Mouse (Mus musculus) midbrain, embryonic 12.5 days (tissue): ENCODE measurements around the gene Sdhaf2. TPM values are rescaled to one million over a fixed set of nuclear protein-coding genes. Genes with fewer than 3 reads are reported as not detected.

Experiments
- ATAC-seq: fragments of 200-750 bp; cut with Nextera tagmentation; 2 replicates; pipeline ENCODE4 v1.8.0; 2017; ENCODE audit warnings: low read depth, moderate TSS enrichment, moderate library complexity; ENCODE audit not compliant: low FRiP score
- H3K27ac ChIP-seq: fragments of 300-500 bp; sonication (generic); replicated peaks from 2 replicates; pipeline ENCODE4 v1.5.1; 2016; ENCODE audit warnings: mild to moderate bottlenecking
- H3K27me3 ChIP-seq: fragments of 300-500 bp; sonication (generic); 2 replicates; pipeline ENCODE4 v1.6.1; 2016; ENCODE audit warnings: mild to moderate bottlenecking
- H3K36me3 ChIP-seq: fragments of 300-500 bp; sonication (generic); 2 replicates; pipeline ENCODE4 v1.6.1; 2016
- H3K4me1 ChIP-seq: fragments of 300-500 bp; sonication (generic); 2 replicates; pipeline ENCODE4 v1.6.1; 2016
- H3K4me2 ChIP-seq: fragments of 300-500 bp; sonication (generic); replicated peaks from 2 replicates; pipeline ENCODE4 v1.6.1; 2016; ENCODE audit warnings: mild to moderate bottlenecking, moderate library complexity
- H3K4me3 ChIP-seq: fragments of 300-500 bp; sonication (generic); 2 replicates; pipeline ENCODE4 v1.5.1; 2016; ENCODE audit warnings: mild to moderate bottlenecking
- H3K9ac ChIP-seq: fragments of 300-500 bp; sonication (generic); replicated peaks from 2 replicates; pipeline ENCODE4 v1.6.1; 2016; ENCODE audit warnings: mild to moderate bottlenecking, moderate library complexity
- H3K9me3 ChIP-seq: fragments of 300-500 bp; sonication (generic); 2 replicates; pipeline ENCODE4 v1.6.1; 2016; ENCODE audit warnings: mild to moderate bottlenecking
- WGBS: fragments of 180-500 bp; shearing (Covaris S2); methylation state at CpG from one replicate; pipeline ENCODE4 v1.1.7; 2016; 5-methylcytosine and 5-hydroxymethylcytosine counted together
- polyA plus RNA-seq: library from polyadenylated mRNA; unstranded; fragments of >200 nt; fragmentation: Nextera tagmentation; extraction: Ambion mirVana; gene quantifications from 2 replicates; pipeline ENCODE4 v1.2.1, GENCODE M21; 2016

Sdhaf2 gene
- polyA plus RNA-seq, 1 experiment from 2014 or later: 54.8 TPM

GRCm38 (mm10) chr19:10486264-10486738 is 39.6 kb downstream of the Sdhaf2 start:
- H3K4me3 ChIP-seq: no peak overlapping the region
- ATAC-seq: peak; percentile 80
- H3K4me1 ChIP-seq: peaks cover 11% of the 10 kb centered on the region
- H3K4me2 ChIP-seq: no peak overlapping the region
- whole genome bisulfite sequencing: 26% methylated on average over 9 of the region's 9 CpGs
- H3K27me3 ChIP-seq: peaks cover 14% of the 10 kb centered on the region; the same call in 1 of the 2 replicates
- no peak overlapping the region for H3K9ac ChIP-seq
- no peak overlapping the region for H3K27ac ChIP-seq
- no peaks in the 10 kb centered on the region for H3K9me3 ChIP-seq
- H3K36me3 ChIP-seq: no peaks in the 10 kb centered on the region

DNA sequence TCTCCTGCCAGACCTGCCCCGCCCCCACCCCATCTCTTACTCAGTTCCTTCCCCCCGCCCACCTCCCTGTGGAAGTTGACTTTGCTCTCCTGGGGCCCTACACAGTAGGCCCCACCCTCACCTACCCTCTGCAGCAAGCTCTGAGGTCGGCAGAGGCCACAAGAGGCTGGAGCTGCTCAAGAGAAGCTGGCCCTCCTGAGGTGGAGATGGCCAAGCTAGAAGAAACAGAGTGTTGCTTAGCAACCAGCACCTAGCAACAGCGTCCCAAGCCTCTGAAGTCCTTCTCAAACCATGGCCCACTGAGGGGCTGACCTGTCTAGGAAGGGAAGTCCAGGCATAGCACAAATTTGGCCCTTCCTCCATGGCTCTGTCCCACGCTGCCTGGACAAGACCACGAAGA is 43.2 kb downstream of the Sdhaf2 start, which contains the start of gene Ppp1r32:
Gene Ppp1r32 (minus strand): TSS at position 226 of the 400 bp plus-strand sequence.
- Histone ChIP-seq H3K27me3 (peaks cover 14% of the 10 kb centered on the region; the same call in 1 of the 2 replicates), H3K4me3 (no peak within 1 kb of the TSS), H3K27ac (no peak within 1 kb of the TSS), H3K9ac (no peak within 1 kb of the TSS), H3K36me3 (no peaks in the 10 kb centered on the region), H3K4me2 (0 out of 2 replicates have a peak within 1 kb of the TSS, but pooled peaks have one; percentile 5), H3K9me3 (no peaks in the 10 kb centered on the region), H3K4me1 (peaks cover 11% of the 10 kb centered on the region)
- peak; percentile 74 for ATAC-seq
- 21% methylated on average over 6 of the region's 6 CpGs for WGBS

DNA sequence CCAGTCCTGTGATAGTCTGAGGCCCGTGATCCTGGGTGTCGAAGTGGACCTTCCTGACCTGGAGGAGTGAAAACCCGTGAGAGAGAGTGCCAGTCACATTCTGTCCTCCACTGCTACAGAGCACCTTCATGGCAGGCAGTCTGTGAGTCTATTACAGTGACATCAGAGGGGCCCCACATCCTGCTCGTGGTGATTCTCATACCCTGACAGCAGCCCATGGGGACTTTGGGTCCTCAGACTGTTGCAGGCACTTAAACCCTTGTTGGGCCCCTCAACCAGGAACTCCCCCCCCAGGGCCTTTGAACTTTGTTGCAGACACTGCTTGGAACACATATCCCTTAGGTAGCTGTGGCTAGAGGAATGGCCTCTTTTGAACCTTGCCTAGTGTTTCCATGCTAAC is 46.4 kb downstream of the Sdhaf2 start:
- 80% methylated on average over 4 of the region's 4 CpGs for WGBS
- ATAC-seq: no peak
- Histone ChIP-seq H3K9ac (no peak overlapping the region), H3K9me3 (no peaks in the 10 kb centered on the region), H3K36me3 (no peaks in the 10 kb centered on the region), H3K4me2 (no peak overlapping the region), H3K27ac (no peak overlapping the region), H3K4me1 (peaks cover 11% of the 10 kb centered on the region), H3K27me3 (peaks cover 3% of the 10 kb centered on the region; the same call in 1 of the 2 replicates), H3K4me3 (no peak overlapping the region)

GRCm38 (mm10) chr19:10473779-10474178 is 52.2 kb downstream of the Sdhaf2 start:
- ATAC-seq: peak; percentile 38; the same call in 1 of the 2 replicates
- H3K9me3 ChIP-seq: no peaks in the 10 kb centered on the region
- H3K4me1 ChIP-seq: 0 out of 2 replicates have a peak, but pooled peaks cover 6% of the 10 kb centered on the region
- no peak overlapping the region for H3K27ac ChIP-seq
- H3K4me3 ChIP-seq: no peak overlapping the region
- H3K4me2 ChIP-seq: no peak overlapping the region
- no peaks in the 10 kb centered on the region for H3K36me3 ChIP-seq
- 22% methylated on average over 6 of the region's 6 CpGs for WGBS
- peaks cover 3% of the 10 kb centered on the region; the same call in 1 of the 2 replicates for H3K27me3 ChIP-seq
- no peak overlapping the region for H3K9ac ChIP-seq

GRCm38 (mm10) chr19:10472958-10473357 is 53.0 kb downstream of the Sdhaf2 start:
- H3K4me1 ChIP-seq: 0 out of 2 replicates have a peak, but pooled peaks cover 6% of the 10 kb centered on the region
- no peak overlapping the region for H3K27ac ChIP-seq
- no peak overlapping the region for H3K9ac ChIP-seq
- H3K9me3 ChIP-seq: no peaks in the 10 kb centered on the region
- no peak overlapping the region for H3K4me3 ChIP-seq
- ATAC-seq: no peak
- no peaks in the 10 kb centered on the region for H3K36me3 ChIP-seq
- no peak overlapping the region for H3K4me2 ChIP-seq
- WGBS: 79% methylated on average over 3 of the region's 3 CpGs
- peaks cover 3% of the 10 kb centered on the region; the same call in 1 of the 2 replicates for H3K27me3 ChIP-seq

DNA sequence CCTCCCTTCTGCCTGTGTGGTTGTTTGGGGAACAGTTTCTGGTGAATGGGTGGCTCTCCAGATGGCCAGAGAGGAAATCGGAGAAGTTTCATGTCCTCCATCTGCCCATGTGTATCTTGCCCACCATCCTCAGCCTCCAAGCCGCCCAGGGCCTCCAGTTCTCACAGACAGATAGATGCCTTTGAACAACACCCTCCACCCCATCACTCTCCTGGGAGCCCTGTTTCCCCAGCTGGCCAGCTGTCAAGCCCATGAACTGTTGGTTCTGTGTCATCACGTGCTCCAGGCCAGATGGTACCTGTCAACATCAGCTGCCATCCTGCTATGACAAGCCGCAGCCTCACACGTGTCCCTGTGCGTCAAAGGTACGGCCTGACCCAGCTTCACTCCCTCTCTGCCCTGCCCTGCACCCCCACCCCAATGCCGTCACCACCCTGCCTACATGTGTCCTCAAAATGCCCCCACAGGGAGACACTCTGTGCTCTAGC is 56.7 kb downstream of the Sdhaf2 start:
- Histone ChIP-seq H3K4me2 (no peak overlapping the region), H3K27ac (no peak overlapping the region), H3K4me1 (peaks cover 9% of the 10 kb centered on the region; the same call in 1 of the 2 replicates), H3K9ac (no peak overlapping the region), H3K9me3 (no peaks in the 10 kb centered on the region), H3K27me3 (no peaks in the 10 kb centered on the region), H3K36me3 (no peaks in the 10 kb centered on the region), H3K4me3 (no peak overlapping the region)
- no peak for ATAC-seq
- 66% methylated on average over 8 of the region's 8 CpGs for WGBS

- Histone ChIP-seq H3K9ac (no peak overlapping the region), H3K27me3 (peaks cover 44% of the 10 kb centered on the region)
Measured at GRCm38 (mm10) chr19:10464427-10464826, 61.5 kb downstream of the Sdhaf2 start.

GRCm38 (mm10) chr19:10461584-10461983 is 64.4 kb downstream of the Sdhaf2 start:
- Histone ChIP-seq H3K4me3 (no peak overlapping the region), H3K9ac (no peak overlapping the region), H3K4me2 (no peak overlapping the region), H3K27me3 (peaks cover 72% of the 10 kb centered on the region), H3K27ac (no peak overlapping the region), H3K4me1 (peaks cover 29% of the 10 kb centered on the region), H3K36me3 (no peaks in the 10 kb centered on the region), H3K9me3 (no peaks in the 10 kb centered on the region)
- WGBS: 47% methylated on average over 7 of the region's 7 CpGs
- ATAC-seq: no peak

More at GRCm38 (mm10) chr19:10464427-10464826, 61.5 kb downstream of the Sdhaf2 start:
- Histone ChIP-seq H3K9me3 (no peaks in the 10 kb centered on the region), H3K4me3 (no peak overlapping the region), H3K4me1 (peaks cover 17% of the 10 kb centered on the region), H3K4me2 (no peak overlapping the region), H3K27ac (0 out of 2 replicates have a peak overlapping the region, but pooled peaks have one; percentile 12), H3K36me3 (no peaks in the 10 kb centered on the region)
- no peak for ATAC-seq
- WGBS: 6% methylated on average over 4 of the region's 4 CpGs

DNA sequence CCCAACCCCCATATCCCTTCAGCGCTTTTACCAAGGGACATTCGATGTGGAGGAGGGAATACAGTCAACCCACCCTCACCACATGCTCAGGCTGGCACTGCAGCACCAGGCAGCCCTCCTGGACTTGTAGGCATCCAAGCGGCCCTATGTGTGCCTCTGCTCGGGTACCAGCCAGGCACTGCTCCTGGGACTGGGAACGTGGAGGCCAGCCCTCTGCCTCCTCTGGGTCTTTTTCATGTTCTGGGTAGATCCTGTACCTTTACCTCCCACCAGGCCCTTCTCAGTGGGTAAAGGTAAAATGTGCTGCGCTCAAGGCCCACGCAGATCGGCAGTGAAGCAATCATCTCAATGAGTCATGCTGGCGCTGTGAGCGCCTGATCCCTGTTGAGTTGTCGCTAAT is 66.0 kb downstream of the Sdhaf2 start:
- Histone ChIP-seq H3K9me3 (no peaks in the 10 kb centered on the region), H3K27ac (no peak overlapping the region), H3K4me1 (peaks cover 33% of the 10 kb centered on the region), H3K36me3 (no peaks in the 10 kb centered on the region), H3K9ac (no peak overlapping the region), H3K27me3 (peaks cover 89% of the 10 kb centered on the region), H3K4me2 (no peak overlapping the region), H3K4me3 (no peak overlapping the region)
- 38% methylated on average over 11 of the region's 11 CpGs for WGBS
- no peak for ATAC-seq

DNA sequence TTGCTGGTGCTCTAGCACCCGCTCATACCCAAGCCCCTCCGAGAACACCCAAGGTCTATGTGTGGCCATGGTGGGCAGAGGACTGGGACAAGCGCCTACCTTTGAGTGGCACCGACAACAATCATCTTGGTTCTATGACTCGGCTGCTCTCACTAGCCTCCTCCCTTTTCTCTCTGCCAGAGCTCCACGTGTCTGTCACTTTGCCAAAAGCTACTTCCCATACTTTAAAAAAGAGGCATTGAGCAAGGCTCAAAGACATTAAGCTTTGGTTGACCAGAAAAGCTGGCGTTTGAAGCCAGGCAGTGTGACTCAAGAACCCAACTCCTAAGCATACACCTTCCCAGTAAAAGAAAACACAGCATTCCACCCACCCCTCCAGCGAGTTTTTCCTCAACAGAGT is 67.8 kb downstream of the Sdhaf2 start:
- Histone ChIP-seq H3K4me2 (peak overlapping the region; percentile 95), H3K27ac (no peak overlapping the region), H3K36me3 (no peaks in the 10 kb centered on the region), H3K4me3 (peak overlapping the region; percentile 58; the same call in 1 of the 2 replicates), H3K9me3 (no peaks in the 10 kb centered on the region), H3K9ac (no peak overlapping the region; the same call in 1 of the 2 replicates), H3K27me3 (peaks cover 94% of the 10 kb centered on the region), H3K4me1 (peaks cover 29% of the 10 kb centered on the region)
- WGBS: 29% methylated on average over 8 of the region's 8 CpGs
- no peak for ATAC-seq

- peaks cover 94% of the 10 kb centered on the region for H3K27me3 ChIP-seq
- peak overlapping the region; percentile 95 for H3K4me2 ChIP-seq
- no peaks in the 10 kb centered on the region for H3K36me3 ChIP-seq
- peak; percentile 96 for ATAC-seq
- H3K4me1 ChIP-seq: peaks cover 29% of the 10 kb centered on the region
- no peaks in the 10 kb centered on the region for H3K9me3 ChIP-seq
- WGBS: 1% methylated on average over 29 of the region's 34 CpGs
- H3K9ac ChIP-seq: peak overlapping the region; percentile 37
- peak overlapping the region; percentile 61; the same call in 1 of the 2 replicates for H3K27ac ChIP-seq
- peak overlapping the region; percentile 58 for H3K4me3 ChIP-seq
Measured at GRCm38 (mm10) chr19:10457484-10457800, 68.5 kb downstream of the Sdhaf2 start.

DNA sequence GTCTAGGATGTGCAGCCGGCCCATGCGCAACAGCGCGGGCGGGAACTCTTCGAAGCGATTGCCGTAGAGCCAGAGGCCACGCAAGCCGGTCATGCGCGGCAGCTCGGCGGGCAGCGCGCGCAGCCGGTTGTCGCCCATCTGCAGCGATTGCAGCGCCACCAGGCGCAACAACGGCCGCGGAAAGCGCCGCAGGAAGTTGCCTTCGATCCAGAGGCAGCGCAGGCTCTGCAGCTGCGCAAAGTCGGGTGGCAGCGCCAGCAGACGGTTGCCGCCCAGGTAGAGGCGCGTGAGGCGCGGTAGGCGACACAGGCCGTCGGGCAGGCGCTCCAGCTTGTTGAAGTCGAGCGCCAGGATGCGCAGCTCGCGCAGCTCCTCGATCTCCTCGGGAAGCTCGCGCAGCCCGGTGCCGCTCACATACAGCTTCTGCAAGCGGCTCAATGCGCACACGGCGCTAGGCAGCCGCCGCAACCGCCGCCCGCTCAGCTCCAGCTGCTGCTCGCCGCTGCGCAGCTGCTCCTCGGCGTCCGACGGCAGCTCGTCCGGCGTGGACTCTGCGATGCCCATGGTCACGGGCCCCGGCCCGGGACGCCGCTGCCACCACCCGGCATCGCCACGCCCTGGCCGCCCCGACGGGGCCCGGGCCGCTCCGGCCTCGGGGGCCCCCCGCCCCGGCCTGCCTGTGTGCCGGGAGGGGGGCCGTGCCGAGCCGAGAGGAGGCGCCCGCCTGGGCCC is 69.0 kb downstream of the Sdhaf2 start, which contains the start of gene Lrrc10b:
Gene Lrrc10b (minus strand): TSS at position 722 of the 732 bp plus-strand sequence.
- Histone ChIP-seq H3K9ac (peak within 1 kb of the TSS; percentile 37), H3K9me3 (no peaks in the 10 kb centered on the region), H3K27me3 (peaks cover 94% of the 10 kb centered on the region), H3K4me3 (peak within 1 kb of the TSS; percentile 58), H3K4me1 (peaks cover 29% of the 10 kb centered on the region), H3K27ac (peak within 1 kb of the TSS; percentile 61), H3K4me2 (peak within 1 kb of the TSS; percentile 95), H3K36me3 (no peaks in the 10 kb centered on the region)
- ATAC-seq: peak; percentile 55
- WGBS: under 1% methylated on average over 93 of the region's 96 CpGs
